Mouse (Mus musculus): ENCODE data around the gene Acbd6. TPM values are rescaled to one million over a fixed set of nuclear protein-coding genes. Genes with fewer than 3 reads are reported as not detected.

Gene Acbd6
- polyA plus RNA-seq, 1 experiment from 2014 or later: 71.0 TPM

- no peak overlapping the region for H3K4me2 ChIP-seq
- no peaks in the 10 kb centered on the region for H3K27me3 ChIP-seq (ENCODE audit: control insufficient read depth, insufficient read depth, low read length)
- H3K4me3 ChIP-seq (ENCODE audit: low read depth, low read length): no peak overlapping the region
- H3K4me1 ChIP-seq (ENCODE audit: control insufficient read depth, insufficient read depth, low read length): no peaks in the 10 kb centered on the region
- WGBS: 91% methylated on average over 4 of the region's 4 CpGs
- no peak overlapping the region for H3K9ac ChIP-seq (ENCODE audit: low read length)
- H3K27ac ChIP-seq (ENCODE audit: low read depth, low read length): no peak overlapping the region
- peaks cover 10% of the 10 kb centered on the region for H3K36me3 ChIP-seq (ENCODE audit: control insufficient read depth, insufficient read depth, low read length)
- DNase-seq (ENCODE audit: low spot score, missing footprints) (no peak), ATAC-seq (ENCODE audit: low FRiP score) (no peak)
- H3K9me3 ChIP-seq (ENCODE audit: control insufficient read depth, low read length): peaks cover 3% of the 10 kb centered on the region; the same call in 1 of the 2 replicates
Measured at GRCm38 (mm10) chr1:155569340-155569739, 11.4 kb downstream of the Acbd6 start.

- Histone ChIP-seq H3K4me3 (ENCODE audit: low read depth, low read length) (no peak overlapping the region), H3K36me3 (ENCODE audit: control insufficient read depth, insufficient read depth, low read length) (no peaks in the 10 kb centered on the region), H3K27ac (ENCODE audit: low read depth, low read length) (no peak overlapping the region), H3K4me1 (ENCODE audit: control insufficient read depth, insufficient read depth, low read length) (no peaks in the 10 kb centered on the region), H3K9me3 (ENCODE audit: control insufficient read depth, low read length) (no peaks in the 10 kb centered on the region), H3K27me3 (ENCODE audit: control insufficient read depth, insufficient read depth, low read length) (no peaks in the 10 kb centered on the region), H3K9ac (ENCODE audit: low read length) (no peak overlapping the region), H3K4me2 (no peak overlapping the region)
- no peak for ATAC-seq (ENCODE audit: low FRiP score)
- 35% methylated on average over 7 of the region's 7 CpGs for WGBS
- DNase-seq (ENCODE audit: low spot score, missing footprints): peak; percentile 98
Measured at GRCm38 (mm10) chr1:155574966-155575673, 17.2 kb downstream of the Acbd6 start.

GRCm38 (mm10) chr1:155576432-155576831 lies 18.5 kb downstream of the Acbd6 start:
- no peaks in the 10 kb centered on the region for H3K27me3 ChIP-seq (ENCODE audit: control insufficient read depth, insufficient read depth, low read length)
- no peaks in the 10 kb centered on the region for H3K9me3 ChIP-seq (ENCODE audit: control insufficient read depth, low read length)
- no peaks in the 10 kb centered on the region for H3K4me1 ChIP-seq (ENCODE audit: control insufficient read depth, insufficient read depth, low read length)
- WGBS: 35% methylated on average over 2 of the region's 2 CpGs
- H3K36me3 ChIP-seq (ENCODE audit: control insufficient read depth, insufficient read depth, low read length): no peaks in the 10 kb centered on the region
- DNase-seq (ENCODE audit: low spot score, missing footprints) (peak; percentile 95), ATAC-seq (ENCODE audit: low FRiP score) (0 out of 2 replicates have a peak, but pooled peaks have one; percentile 48)
- no peak overlapping the region for H3K9ac ChIP-seq (ENCODE audit: low read length)
- H3K4me3 ChIP-seq (ENCODE audit: low read depth, low read length): no peak overlapping the region
- H3K4me2 ChIP-seq: no peak overlapping the region
- H3K27ac ChIP-seq (ENCODE audit: low read depth, low read length): no peak overlapping the region

GRCm38 (mm10) chr1:155577316-155577715 lies 19.4 kb downstream of the Acbd6 start:
- H3K4me1 ChIP-seq (ENCODE audit: control insufficient read depth, insufficient read depth, low read length): no peaks in the 10 kb centered on the region
- ATAC-seq (ENCODE audit: low FRiP score): no peak
- no peaks in the 10 kb centered on the region for H3K27me3 ChIP-seq (ENCODE audit: control insufficient read depth, insufficient read depth, low read length)
- no peak overlapping the region for H3K9ac ChIP-seq (ENCODE audit: low read length)
- no peaks in the 10 kb centered on the region for H3K36me3 ChIP-seq (ENCODE audit: control insufficient read depth, insufficient read depth, low read length)
- DNase-seq (ENCODE audit: low spot score, missing footprints): no peak
- no peaks in the 10 kb centered on the region for H3K9me3 ChIP-seq (ENCODE audit: control insufficient read depth, low read length)
- H3K27ac ChIP-seq (ENCODE audit: low read depth, low read length): no peak overlapping the region
- no peak overlapping the region for H3K4me2 ChIP-seq
- H3K4me3 ChIP-seq (ENCODE audit: low read depth, low read length): no peak overlapping the region
- 82% methylated on average over 2 of the region's 2 CpGs for WGBS

- Histone ChIP-seq H3K4me3 (ENCODE audit: low read depth, low read length) (no peak overlapping the region), H3K36me3 (ENCODE audit: control insufficient read depth, insufficient read depth, low read length) (no peaks in the 10 kb centered on the region), H3K27ac (ENCODE audit: low read depth, low read length) (no peak overlapping the region), H3K4me1 (ENCODE audit: control insufficient read depth, insufficient read depth, low read length) (no peaks in the 10 kb centered on the region), H3K9me3 (ENCODE audit: control insufficient read depth, low read length) (no peaks in the 10 kb centered on the region), H3K27me3 (ENCODE audit: control insufficient read depth, insufficient read depth, low read length) (no peaks in the 10 kb centered on the region), H3K4me2 (no peak overlapping the region), H3K9ac (ENCODE audit: low read length) (no peak overlapping the region)
- DNase-seq (ENCODE audit: low spot score, missing footprints) (peak; percentile 68), ATAC-seq (ENCODE audit: low FRiP score) (no peak)
- 81% methylated on average over 2 of the region's 2 CpGs for WGBS
Measured at GRCm38 (mm10) chr1:155587961-155588360, 30.0 kb downstream of the Acbd6 start.

- H3K9me3 ChIP-seq (ENCODE audit: control insufficient read depth, low read length): no peaks in the 10 kb centered on the region
- no peak overlapping the region for H3K4me3 ChIP-seq (ENCODE audit: low read depth, low read length)
- no peak overlapping the region for H3K9ac ChIP-seq (ENCODE audit: low read length)
- H3K4me1 ChIP-seq (ENCODE audit: control insufficient read depth, insufficient read depth, low read length): no peaks in the 10 kb centered on the region
- H3K4me2 ChIP-seq: no peak overlapping the region
- DNase-seq (ENCODE audit: low spot score, missing footprints): no peak
- no peaks in the 10 kb centered on the region for H3K27me3 ChIP-seq (ENCODE audit: control insufficient read depth, insufficient read depth, low read length)
- H3K27ac ChIP-seq (ENCODE audit: low read depth, low read length): no peak overlapping the region
- 75% methylated on average over 1 of the region's 1 CpGs for WGBS
- no peak for ATAC-seq (ENCODE audit: low FRiP score)
- no peaks in the 10 kb centered on the region for H3K36me3 ChIP-seq (ENCODE audit: control insufficient read depth, insufficient read depth, low read length)
Measured at GRCm38 (mm10) chr1:155594141-155594540, 36.2 kb downstream of the Acbd6 start.

GRCm38 (mm10) chr1:155596576-155596975 lies 38.7 kb downstream of the Acbd6 start:
- Histone ChIP-seq H3K4me3 (ENCODE audit: low read depth, low read length) (no peak overlapping the region), H3K36me3 (ENCODE audit: control insufficient read depth, insufficient read depth, low read length) (no peaks in the 10 kb centered on the region), H3K27me3 (ENCODE audit: control insufficient read depth, insufficient read depth, low read length) (no peaks in the 10 kb centered on the region), H3K9me3 (ENCODE audit: control insufficient read depth, low read length) (no peaks in the 10 kb centered on the region), H3K4me1 (ENCODE audit: control insufficient read depth, insufficient read depth, low read length) (no peaks in the 10 kb centered on the region), H3K9ac (ENCODE audit: low read length) (no peak overlapping the region), H3K27ac (ENCODE audit: low read depth, low read length) (no peak overlapping the region), H3K4me2 (no peak overlapping the region)
- ATAC-seq (ENCODE audit: low FRiP score) (no peak), DNase-seq (ENCODE audit: low spot score, missing footprints) (no peak)
- WGBS: 96% methylated on average over 3 of the region's 3 CpGs

GRCm38 (mm10) chr1:155604706-155605105 lies 46.8 kb downstream of the Acbd6 start:
- Histone ChIP-seq H3K9ac (ENCODE audit: low read length) (no peak overlapping the region), H3K4me1 (ENCODE audit: control insufficient read depth, insufficient read depth, low read length) (peaks cover 4% of the 10 kb centered on the region; the same call in 1 of the 2 replicates), H3K27ac (ENCODE audit: low read depth, low read length) (no peak overlapping the region), H3K9me3 (ENCODE audit: control insufficient read depth, low read length) (no peaks in the 10 kb centered on the region), H3K4me2 (no peak overlapping the region), H3K4me3 (ENCODE audit: low read depth, low read length) (no peak overlapping the region), H3K36me3 (ENCODE audit: control insufficient read depth, insufficient read depth, low read length) (no peaks in the 10 kb centered on the region), H3K27me3 (ENCODE audit: control insufficient read depth, insufficient read depth, low read length) (no peaks in the 10 kb centered on the region)
- WGBS: 69% methylated on average over 1 of the region's 1 CpGs
- ATAC-seq (ENCODE audit: low FRiP score) (no peak), DNase-seq (ENCODE audit: low spot score, missing footprints) (no peak)

- no peak overlapping the region; the same call in 1 of the 2 replicates for H3K27ac ChIP-seq (ENCODE audit: low read depth, low read length)
- no peaks in the 10 kb centered on the region for H3K36me3 ChIP-seq (ENCODE audit: control insufficient read depth, insufficient read depth, low read length)
- peaks cover 4% of the 10 kb centered on the region; the same call in 1 of the 2 replicates for H3K4me1 ChIP-seq (ENCODE audit: control insufficient read depth, insufficient read depth, low read length)
- H3K4me2 ChIP-seq: no peak overlapping the region
- DNase-seq (ENCODE audit: low spot score, missing footprints): peak; percentile 85
- no peak overlapping the region for H3K4me3 ChIP-seq (ENCODE audit: low read depth, low read length)
- ATAC-seq (ENCODE audit: low FRiP score): peak; percentile 82; the same call in 1 of the 2 replicates
- WGBS: 48% methylated on average over 11 of the region's 11 CpGs
- H3K9ac ChIP-seq (ENCODE audit: low read length): no peak overlapping the region
- no peaks in the 10 kb centered on the region for H3K9me3 ChIP-seq (ENCODE audit: control insufficient read depth, low read length)
- H3K27me3 ChIP-seq (ENCODE audit: control insufficient read depth, insufficient read depth, low read length): no peaks in the 10 kb centered on the region
Measured at GRCm38 (mm10) chr1:155605391-155606155, 47.7 kb downstream of the Acbd6 start.

Data from midbrain, embryonic 11.5 days (tissue).